Mouse (Mus musculus) heart, postnatal 0 days (tissue): ENCODE measurements around the gene Dexi.

Source experiments
- CTCF ChIP-seq: IDR thresholded peaks from 2 replicates; pipeline ENCODE4 v1.5.1; 2016; ENCODE audit warnings: antibody characterized with exemption, control low read depth, low read depth
- EP300 ChIP-seq: IDR thresholded peaks from 2 replicates; pipeline ENCODE4 v1.6.1; 2016; ENCODE audit warnings: antibody characterized with exemption, low read depth

- TF ChIP-seq CTCF (no peak), EP300 (no peak)
Measured at GRCm38 (mm10) chr16:10490503-10491150, 52.2 kb downstream of the Dexi start.
